Mouse (Mus musculus) heart, adult 18-20 months (tissue): Measurements from ENCODE around the gene Ikzf1. TPM values are rescaled to one million over a fixed set of nuclear protein-coding genes. Genes with fewer than 3 reads are reported as not detected.

Source experiments
- DNase-seq, 2 experiments: peaks; one replicate each; pipeline ENCODE4 v3.0.0; 2021 to 2022; ENCODE audit warnings: mixed read lengths in 1 of 2
- total RNA-seq, 2 experiments: library from RNA; stranded (reverse); gene quantifications; 2 replicates each; pipeline ENCODE4 v1.2.3; 2021

The Ikzf1 gene
- total RNA-seq, 2 experiments from 2014 or later: 0.99 to 6.6 TPM

DNA sequence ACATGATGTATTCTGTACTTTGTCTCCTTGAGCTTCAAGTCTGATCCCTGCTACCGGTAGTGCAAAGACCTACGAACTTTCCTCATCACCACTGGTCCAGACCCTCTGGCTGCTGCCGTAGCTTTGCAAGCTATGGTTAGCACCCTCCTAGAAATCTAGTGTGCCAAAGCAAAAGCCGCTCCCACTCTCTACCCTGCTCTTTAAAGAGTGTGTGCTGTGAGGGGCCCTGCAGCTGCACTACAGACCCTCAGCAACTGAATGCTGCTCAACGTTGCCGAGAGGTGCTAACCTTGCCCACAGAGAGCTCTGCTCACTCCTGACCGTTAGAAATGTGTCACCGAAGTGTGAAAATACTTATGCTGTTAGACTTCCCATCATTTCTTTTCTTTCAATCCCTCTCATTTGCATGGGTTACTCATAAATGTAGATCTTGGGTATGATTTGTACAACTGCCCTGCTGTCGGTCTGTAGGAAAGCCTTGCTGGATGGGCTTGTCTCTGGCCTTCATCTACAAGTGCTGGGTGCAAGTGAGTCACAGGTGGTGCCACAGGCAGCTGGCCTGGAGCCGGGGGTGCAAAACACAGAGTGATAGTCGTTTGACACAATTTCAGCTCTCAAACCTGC lies 40.6 kb downstream of the Ikzf1 start:
- DNase-seq: no peak

DNA sequence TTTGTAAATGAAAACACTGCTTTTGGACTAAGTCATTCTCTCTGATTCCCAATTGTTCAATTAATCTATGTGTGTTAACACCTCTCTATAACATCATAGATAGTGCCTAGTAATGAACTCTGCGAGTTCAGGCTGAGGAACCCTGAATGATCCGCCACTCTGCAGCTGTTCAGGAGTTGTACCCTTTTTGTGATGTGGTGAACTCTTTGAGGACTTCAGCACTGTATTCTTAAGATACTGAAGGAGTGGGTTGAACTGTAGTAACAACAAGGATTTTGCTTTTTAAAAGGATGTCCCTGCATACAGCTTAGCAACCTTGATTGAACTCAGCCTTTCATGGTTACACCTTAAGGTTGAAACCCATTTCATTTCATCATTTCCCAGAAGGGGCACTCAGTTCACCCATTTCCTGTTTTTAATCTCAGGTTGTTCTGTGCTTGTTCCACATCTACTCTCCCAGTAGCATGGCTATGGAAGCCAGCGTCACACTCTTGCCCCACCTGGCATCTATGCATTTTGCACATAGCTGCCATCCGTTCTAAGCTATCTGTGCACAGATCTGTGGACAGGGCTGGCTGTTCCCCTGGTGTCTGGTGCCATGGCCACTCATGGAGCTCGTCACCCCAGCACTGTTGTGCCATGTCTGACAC lies 41.2 kb downstream of the Ikzf1 start:
- DNase-seq: no peak

- DNase-seq: no peak
Measured at GRCm38 (mm10) chr11:11726807-11727276, 42.0 kb downstream of the Ikzf1 start.

DNA sequence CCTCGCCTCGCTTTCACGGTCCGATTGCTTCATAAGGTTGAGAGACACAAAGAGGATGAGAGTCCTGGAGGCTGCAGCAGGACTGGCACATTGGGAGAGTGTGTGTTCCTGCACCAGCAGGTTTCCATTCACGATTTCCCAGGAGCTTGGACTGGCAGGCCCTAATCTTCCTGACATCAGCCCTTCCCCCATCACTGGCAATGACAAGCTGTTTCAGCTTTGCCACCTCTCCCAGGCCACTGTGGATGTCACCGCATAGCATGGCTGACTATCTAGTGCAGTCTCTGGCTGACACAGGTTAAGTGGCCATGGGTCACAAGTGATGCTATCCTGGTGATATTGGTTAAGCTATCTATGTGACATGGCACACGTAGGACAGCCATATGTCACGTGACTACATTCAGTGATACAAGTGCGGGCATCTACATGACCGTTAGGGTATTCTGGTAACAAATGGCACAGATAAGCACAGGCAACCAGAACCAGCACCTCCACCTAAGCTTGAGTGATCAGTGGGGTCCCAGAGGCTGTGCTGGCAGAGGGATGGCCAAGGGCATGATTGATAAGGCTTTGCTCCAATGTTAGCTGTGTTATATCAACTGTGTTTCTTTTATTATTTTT lies 43.2 kb downstream of the Ikzf1 start:
- no peak for DNase-seq

- DNase-seq: no peak
Measured at GRCm38 (mm10) chr11:11729216-11729615, 44.4 kb downstream of the Ikzf1 start.

DNA sequence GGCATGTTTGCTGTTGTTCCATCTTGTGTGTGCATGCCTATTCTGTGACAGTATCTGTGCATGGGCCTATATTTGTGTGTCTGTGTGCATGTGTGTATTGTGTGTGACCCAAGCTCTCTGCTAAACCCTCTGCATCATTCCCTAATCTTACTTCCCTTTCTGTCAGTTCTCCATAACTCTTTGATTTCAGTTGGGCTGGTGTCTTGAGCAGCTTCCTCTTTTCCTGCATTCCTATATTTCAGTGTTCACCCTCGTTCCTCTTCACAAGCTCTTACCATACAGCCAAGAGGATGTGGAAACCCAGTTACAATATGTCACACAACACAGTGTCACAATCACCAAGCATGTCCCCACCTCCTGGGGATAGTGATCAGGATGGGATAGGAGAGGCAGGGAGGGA lies 45.3 kb downstream of the Ikzf1 start:
- DNase-seq: peak in 1 of 2 experiments; percentile 27

DNA sequence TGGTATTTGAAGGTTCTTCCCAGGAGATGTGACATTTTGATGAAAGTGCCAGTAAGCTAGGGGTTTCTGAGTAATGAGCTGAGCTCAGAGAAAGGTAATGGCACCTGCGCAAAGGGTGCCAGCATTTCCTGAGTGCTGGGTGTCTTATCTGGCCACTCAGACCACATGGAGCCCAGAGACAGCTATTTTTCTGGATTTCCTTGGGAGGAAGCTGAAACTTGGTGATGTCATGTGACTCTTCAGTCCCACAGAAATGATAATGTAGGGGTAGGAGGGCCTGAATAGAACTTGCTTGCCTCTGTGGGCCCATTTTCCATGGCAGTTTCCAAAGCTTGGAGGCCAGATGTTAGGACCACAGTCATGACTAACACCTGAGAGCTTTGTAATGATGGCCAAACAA lies 46.9 kb downstream of the Ikzf1 start:
- no peak for DNase-seq

DNA sequence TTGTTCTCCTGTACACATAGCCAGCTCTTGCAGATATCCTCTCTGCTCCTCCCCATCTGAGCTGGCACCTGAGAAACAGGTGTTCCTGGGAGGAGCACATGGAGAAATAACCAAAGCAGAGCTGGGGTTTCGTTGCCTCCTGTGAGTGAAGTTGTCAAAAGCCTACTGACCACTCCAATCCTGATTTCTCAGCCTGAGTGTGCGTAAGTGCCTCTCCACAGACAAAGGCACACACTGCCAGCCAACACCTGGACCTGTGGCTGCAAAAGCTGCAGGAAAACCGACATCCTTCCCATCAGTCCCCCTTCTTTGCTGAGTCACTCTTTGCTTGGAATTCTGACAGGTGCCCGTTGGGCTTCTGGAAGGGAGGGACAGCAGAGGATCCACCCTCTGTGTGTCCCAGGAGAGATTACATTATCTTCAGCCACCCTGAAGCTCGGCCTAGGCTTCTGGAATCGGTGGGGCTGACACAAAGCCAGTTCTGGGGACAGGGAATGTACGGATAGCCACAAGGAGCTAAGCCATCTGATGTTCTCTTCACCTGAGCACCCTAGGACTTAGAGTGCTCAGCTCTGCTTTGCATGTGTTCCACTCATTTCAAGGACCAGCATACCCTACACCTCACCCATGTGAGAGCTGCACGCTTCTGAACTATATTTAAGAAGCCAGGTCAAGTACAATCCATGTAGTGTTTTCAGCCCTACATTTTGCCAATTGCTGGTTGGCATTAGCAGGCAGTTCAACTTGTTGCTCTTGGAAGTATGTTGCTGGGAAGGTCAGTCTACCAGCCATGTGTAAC lies 48.4 kb downstream of the Ikzf1 start:
- peak in 1 of 2 experiments; percentile 30 for DNase-seq

DNA sequence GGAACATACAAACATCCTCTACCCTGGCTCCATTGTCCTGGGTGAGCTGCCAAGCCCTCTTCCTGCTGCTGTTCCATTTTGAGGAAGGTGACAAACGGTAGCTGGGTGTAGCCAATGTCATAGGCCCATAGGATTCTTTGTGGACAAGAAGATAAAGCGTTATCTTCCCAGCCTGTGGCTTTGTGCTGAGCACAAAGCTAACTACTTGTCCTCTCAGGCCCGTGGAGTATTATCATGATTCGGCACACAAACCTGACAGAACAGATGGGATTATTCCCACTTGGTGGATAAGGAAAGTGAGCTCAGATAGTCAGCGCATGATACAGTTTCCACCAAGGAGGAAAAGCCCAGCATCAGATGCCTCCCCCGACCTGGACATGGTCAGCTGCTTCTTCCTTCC lies 50.4 kb downstream of the Ikzf1 start:
- no peak for DNase-seq

GRCm38 (mm10) chr11:11736948-11737347 lies 52.1 kb downstream of the Ikzf1 start:
- no peak for DNase-seq

DNA sequence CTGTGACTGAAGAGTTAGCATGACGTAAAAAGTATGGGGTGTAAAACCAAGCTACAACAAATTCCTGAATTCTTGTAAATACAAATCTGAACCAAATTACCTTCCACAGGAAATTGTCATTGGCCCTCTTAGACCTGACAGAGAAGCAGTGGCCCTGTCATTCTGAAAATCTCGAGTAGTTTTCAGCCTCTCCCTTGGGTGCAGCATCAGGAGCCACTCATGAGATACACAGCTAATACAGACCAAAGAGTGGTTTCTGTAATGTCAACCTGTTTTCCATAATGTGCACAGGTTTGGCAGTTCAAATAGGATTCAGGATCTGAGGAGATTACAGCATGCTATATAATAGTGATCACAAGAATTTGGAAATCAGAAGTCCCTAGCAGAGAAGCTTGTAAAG lies 52.8 kb downstream of the Ikzf1 start:
- no peak for DNase-seq

DNA sequence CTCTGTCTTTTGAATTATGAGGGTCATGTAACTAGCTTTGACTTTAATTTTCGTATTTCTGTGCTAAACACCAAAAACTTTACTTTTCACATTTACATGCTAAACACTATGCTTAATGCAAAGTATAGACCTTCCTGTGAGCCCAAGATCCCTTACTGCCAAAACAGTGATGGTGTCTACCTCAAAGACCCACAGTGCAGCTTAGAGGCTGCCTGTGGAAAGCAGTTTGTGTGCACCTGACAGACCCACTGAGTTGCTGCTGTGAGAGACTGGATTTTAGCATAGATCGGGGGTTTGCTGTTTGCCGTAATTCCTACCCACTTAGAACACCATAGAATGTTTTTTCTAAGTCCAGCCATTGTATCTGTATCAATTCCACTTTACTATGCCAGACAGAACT lies 54.3 kb downstream of the Ikzf1 start:
- no peak for DNase-seq

GRCm38 (mm10) chr11:11740603-11741002 lies 55.8 kb downstream of the Ikzf1 start:
- no peak for DNase-seq

- DNase-seq: no peak
Measured at GRCm38 (mm10) chr11:11741574-11741973, 56.8 kb downstream of the Ikzf1 start.

GRCm38 (mm10) chr11:11742626-11743025 lies 57.8 kb downstream of the Ikzf1 start:
- DNase-seq: peak; percentile 26 to 49

DNA sequence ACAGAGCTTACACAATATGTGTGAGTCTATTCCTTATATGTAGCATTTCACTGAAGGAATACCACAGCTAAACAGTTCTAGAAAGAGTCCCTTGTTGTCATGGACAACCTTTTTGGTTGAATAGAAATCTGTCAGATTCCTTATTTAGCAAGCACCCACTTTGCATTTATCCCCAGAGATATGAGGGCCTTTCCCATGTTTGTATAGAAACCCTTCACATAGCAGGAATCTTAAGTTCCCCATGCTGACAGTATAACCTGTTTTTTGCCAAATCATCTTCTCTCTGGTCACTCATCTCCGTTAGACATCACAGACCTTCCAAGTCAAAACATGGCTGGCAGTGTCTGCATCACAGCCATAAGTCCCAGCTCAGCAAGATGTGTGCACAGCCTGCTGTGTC lies 59.4 kb downstream of the Ikzf1 start:
- DNase-seq: no peak

DNA sequence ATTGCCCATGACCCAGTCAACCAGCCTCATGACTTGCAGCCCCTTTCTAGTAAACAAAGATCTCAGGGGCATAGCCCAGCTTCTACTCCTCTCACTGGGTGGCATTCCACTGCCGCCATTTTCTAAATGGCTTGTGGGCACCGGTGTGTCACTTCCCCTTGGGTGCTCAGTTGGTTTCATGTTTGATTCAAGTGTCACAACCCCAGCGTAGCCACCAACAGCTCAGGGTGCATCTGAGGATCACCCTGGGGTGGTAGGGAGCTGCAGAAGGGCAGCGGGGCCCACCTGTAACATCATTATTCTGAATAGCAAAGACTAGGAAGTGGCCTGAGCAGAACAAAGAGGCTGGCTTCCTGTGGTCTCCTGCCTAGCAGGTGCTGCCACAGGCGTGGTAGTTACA lies 66.3 kb downstream of the Ikzf1 start:
- no peak for DNase-seq

- DNase-seq: no peak
Measured at GRCm38 (mm10) chr11:11752859-11753258, 68.1 kb downstream of the Ikzf1 start.

DNA sequence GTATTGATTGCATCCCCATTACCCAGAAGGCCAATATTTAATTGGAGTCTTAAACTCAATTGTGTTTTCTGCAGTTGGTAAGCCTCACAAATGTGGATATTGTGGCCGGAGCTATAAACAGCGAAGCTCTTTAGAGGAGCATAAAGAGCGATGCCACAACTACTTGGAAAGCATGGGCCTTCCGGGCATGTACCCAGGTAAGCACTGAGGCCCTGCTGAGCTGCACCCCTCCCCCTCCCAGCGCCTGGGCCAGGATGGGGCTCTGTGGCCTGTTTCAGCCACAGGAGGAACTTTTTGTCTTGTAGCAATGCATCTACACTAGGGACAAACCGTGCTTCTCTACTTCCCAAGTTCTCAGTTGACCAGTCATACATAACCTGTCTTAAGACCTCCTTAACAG lies 73.3 kb downstream of the Ikzf1 start:
- no peak for DNase-seq

- no peak for DNase-seq
Measured at GRCm38 (mm10) chr11:11758883-11759282, 74.1 kb downstream of the Ikzf1 start.

DNA sequence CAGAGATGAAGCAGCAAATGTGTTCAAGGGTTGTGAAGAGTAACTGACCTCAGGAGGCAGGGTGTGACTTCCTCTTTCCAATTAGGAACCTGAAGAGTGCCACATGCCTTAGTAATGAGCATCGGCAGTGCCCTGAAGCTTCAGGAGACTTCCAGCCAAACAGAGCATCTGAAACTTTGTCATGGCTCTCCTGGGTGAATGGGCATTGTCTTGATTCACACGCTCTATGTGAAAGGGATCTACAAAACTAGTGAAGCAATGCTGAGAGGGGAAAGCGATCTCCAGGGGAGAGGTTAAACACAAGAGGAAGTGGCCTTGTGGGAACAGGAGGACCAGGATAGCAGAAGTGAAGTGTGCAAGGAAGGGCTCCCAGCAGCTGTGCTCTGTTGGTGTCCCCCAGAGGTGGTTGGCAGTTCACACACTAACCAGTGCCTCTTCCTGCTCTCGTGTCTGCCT lies 78.4 kb downstream of the Ikzf1 start:
- DNase-seq: peak in 1 of 2 experiments; percentile 41

DNA sequence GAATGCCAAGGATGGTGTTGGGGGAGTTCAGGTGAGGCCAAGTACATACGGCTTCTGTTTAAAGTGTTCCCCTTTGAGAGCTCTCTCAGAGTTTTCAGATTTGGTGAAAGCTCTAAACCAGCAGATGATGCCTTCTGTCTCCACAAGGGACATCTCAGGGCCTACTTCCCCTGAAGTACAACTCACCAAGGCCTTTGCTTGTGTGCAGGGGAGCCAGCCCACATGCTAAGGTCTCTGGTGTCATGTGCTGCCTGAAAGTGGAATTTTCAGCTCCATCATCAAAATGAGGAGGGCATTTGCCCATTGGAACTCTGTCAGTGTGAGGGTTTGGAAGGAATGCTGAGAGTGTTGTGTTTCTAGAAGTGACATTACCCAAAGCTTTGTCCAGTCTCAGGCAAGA lies 80.6 kb downstream of the Ikzf1 start:
- DNase-seq: no peak

DNA sequence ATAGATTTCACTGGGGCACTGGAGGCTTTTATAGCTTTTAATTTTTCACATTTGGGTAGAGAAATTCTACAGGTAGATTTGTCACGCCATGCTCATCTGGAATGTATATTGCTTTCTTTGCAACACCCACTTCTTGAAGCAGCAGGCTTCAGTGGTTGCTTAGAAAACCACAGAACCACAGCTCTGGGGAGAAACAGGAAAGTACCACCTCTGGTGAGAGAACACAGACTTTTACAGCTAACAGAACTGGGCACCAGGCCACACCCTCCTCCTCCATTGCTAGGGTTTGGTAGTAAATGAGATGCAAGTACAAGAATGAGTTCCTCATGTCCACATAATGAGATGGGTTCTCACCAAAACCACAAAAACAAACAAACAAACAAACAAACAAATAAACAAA lies 81.3 kb downstream of the Ikzf1 start:
- DNase-seq: peak in 1 of 2 experiments; percentile 43
